Mouse (Mus musculus): ENCODE data around the gene Lin37. TPM values are rescaled to one million over a fixed set of nuclear protein-coding genes. Genes with fewer than 3 reads are reported as not detected.

The Lin37 gene
- polyA plus RNA-seq, 1 experiment from 2014 or later = 40.5 TPM

DNA sequence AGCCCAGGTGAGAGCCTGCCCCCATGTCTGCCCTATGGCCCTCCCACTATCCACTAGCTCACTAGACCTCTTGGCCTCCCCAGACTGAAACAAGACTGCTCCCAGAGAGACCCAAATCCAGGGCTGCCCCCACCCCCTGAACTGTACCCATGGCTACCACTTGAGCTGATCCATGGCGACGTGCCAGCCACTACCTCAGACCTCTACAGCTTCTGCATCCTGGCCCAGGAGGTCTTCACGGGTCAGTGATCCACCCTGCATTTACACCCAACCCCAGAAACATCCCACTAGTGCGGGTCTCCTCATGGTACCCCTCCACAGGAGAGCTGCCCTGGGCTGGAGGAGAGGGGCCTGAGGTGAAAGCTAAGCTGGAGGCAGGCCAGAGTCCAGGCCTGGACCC lies 39.2 kb downstream of the Lin37 start:
- Histone ChIP-seq H3K9ac (no peak overlapping the region), H3K9me3 (replicated peaks) (no peaks in the 10 kb centered on the region), H3K4me2 (no peak overlapping the region), H3K27ac (no peak overlapping the region), H3K4me3 (replicated peaks) (no peak overlapping the region), H3K36me3 (peaks cover 27% of the 10 kb centered on the region), H3K27me3 (no peaks in the 10 kb centered on the region), H3K4me1 (peaks cover 46% of the 10 kb centered on the region)
- WGBS = 47% methylated on average over 4 of the region's 4 CpGs
- ATAC-seq (replicated peaks; ENCODE audit: low FRiP score) = 0 out of 2 replicates have a peak, but pooled peaks have one; percentile 19

DNA sequence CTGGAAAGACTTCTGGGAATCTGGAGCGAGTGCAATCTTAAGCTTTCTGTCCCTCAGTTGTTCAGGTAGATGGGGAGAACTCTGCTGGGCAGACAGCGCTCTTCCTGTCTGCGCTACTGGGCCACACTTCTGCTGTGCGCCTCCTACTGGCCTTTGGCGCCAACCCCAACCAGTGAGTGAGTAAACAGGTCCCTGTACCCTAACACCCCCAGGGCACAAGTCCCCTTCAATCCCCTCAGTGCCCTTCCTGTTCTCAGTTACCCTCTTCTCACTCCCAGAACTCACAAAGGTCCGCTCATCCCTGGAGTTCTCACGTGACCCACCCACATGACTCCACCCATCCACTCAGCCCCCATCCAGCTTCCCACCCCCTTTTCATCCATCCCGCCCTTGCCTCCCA lies 41.3 kb downstream of the Lin37 start:
- Histone ChIP-seq H3K4me1 (peaks cover 36% of the 10 kb centered on the region), H3K9ac (no peak overlapping the region), H3K4me3 (replicated peaks) (no peak overlapping the region), H3K27me3 (no peaks in the 10 kb centered on the region), H3K36me3 (peaks cover 7% of the 10 kb centered on the region), H3K9me3 (replicated peaks) (no peaks in the 10 kb centered on the region), H3K27ac (no peak overlapping the region), H3K4me2 (no peak overlapping the region)
- WGBS = 49% methylated on average over 8 of the region's 8 CpGs
- ATAC-seq (replicated peaks; ENCODE audit: low FRiP score) = no peak

DNA sequence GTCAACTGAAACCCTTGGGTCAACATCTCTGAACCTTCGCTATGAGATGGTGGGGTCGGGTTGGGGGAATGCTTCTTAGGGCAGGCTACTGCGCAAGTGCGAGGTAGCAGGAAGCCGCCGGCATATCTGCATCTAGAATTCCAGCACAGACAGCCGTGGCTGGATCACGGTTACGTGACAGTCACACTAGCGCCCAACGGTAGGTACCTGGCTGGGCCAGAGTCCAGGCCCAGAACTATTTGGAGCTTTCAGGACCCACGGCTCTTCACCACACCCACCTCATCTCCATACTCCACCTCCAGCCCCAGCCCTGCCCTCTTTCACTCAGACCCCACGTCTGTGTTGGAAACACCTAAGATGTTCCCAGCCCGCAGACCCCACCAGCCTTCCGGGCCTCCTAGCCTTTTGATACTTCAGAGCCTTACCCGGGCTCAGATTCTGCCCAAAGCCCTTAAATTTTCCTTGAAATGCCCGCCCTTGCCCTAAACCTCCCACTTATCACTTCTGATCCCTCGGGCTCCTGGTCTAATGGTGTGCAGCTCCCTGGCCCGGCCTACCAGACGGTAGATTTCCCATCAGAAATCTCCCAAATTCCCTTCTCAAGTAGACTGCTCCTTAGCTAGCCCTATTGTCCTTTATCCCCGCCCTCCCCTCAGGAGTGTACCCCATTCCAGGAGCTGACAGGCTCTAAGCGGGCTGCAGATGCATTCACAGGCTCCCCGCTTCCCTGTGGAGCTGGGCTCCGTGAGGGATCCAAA lies 44.5 kb downstream of the Lin37 start:
- WGBS = 61% methylated on average over 24 of the region's 24 CpGs
- Histone ChIP-seq H3K4me2 (no peak overlapping the region), H3K4me3 (replicated peaks) (no peak overlapping the region), H3K27me3 (no peaks in the 10 kb centered on the region), H3K27ac (no peak overlapping the region), H3K36me3 (no peaks in the 10 kb centered on the region), H3K9me3 (replicated peaks) (no peaks in the 10 kb centered on the region), H3K9ac (no peak overlapping the region), H3K4me1 (peaks cover 5% of the 10 kb centered on the region)
- no peak for ATAC-seq (replicated peaks; ENCODE audit: low FRiP score)

DNA sequence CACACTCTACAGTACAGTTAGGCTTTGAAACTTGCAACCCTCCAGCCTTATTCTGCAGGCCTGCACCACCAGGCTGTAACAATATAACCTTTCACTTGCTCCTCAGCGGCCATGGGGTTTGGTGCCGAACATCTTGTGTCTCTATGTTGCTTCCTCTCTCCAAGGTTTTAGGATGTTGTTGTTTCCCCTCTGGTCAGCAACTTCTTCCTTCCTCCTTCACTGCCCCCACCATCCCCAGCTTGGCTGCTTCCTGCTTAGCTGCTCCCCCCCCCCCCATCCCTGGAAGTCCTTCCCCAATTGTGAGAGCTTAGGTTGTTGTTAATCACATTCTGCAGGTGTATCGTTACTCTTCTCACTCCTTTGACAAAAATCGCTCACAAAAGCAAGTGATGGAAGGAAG lies 51.6 kb downstream of the Lin37 start:
- Histone ChIP-seq H3K4me1 (no peaks in the 10 kb centered on the region), H3K27ac (no peak overlapping the region), H3K9me3 (replicated peaks) (no peaks in the 10 kb centered on the region), H3K9ac (no peak overlapping the region), H3K4me2 (no peak overlapping the region), H3K4me3 (replicated peaks) (no peak overlapping the region), H3K27me3 (0 out of 2 replicates have a peak, but pooled peaks cover 3% of the 10 kb centered on the region), H3K36me3 (no peaks in the 10 kb centered on the region)
- no peak for ATAC-seq (replicated peaks; ENCODE audit: low FRiP score)
- 64% methylated on average over 4 of the region's 4 CpGs for WGBS

Small RNA genes lying within 50 kb of the gene (microRNA-seq; reads per million reads assigned to microRNA genes)
- gene Gm38670 (1.3 reads per million), gene Mir3569 (0.44 reads per million)

Other genes with a start within 250 kb of the Lin37 start
- gene Syne4, start 245.0 kb downstream of the Lin37 start, polyA plus RNA-seq (2015; fragmentation: Nextera tagmentation; extraction: Ambion mirVana) = 88.2 and 97.7 TPM in 2 replicates
- 2.6 TPM in 1 of 2 replicates, not detected in the other for gene E130208F15Rik, start 238.1 kb downstream of the Lin37 start, polyA plus RNA-seq (2015; fragmentation: Nextera tagmentation; extraction: Ambion mirVana)
- 17.3 and 18.7 TPM in 2 replicates for gene Sdhaf1, start 235.9 kb downstream of the Lin37 start, polyA plus RNA-seq (2015; fragmentation: Nextera tagmentation; extraction: Ambion mirVana)
- 6.5 and 7.2 TPM in 2 replicates for gene Lrfn3, start 197.1 kb downstream of the Lin37 start, polyA plus RNA-seq (2015; fragmentation: Nextera tagmentation; extraction: Ambion mirVana)
- gene Tyrobp, start 146.1 kb downstream of the Lin37 start, polyA plus RNA-seq (2015; fragmentation: Nextera tagmentation; extraction: Ambion mirVana) = 33.8 and 37.9 TPM in 2 replicates
- gene Hcst, start 140.0 kb downstream of the Lin37 start, polyA plus RNA-seq (2015; fragmentation: Nextera tagmentation; extraction: Ambion mirVana) = 0.64 and 1.5 TPM in 2 replicates
- 1.3 and 2.0 TPM in 2 replicates for gene Nfkbid, start 138.1 kb downstream of the Lin37 start, polyA plus RNA-seq (2015; fragmentation: Nextera tagmentation; extraction: Ambion mirVana)
- gene Aplp1, start 114.3 kb downstream of the Lin37 start, polyA plus RNA-seq (2015; fragmentation: Nextera tagmentation; extraction: Ambion mirVana) = 24.1 and 28.6 TPM in 2 replicates
- gene Kirrel2, start 102.1 kb downstream of the Lin37 start, polyA plus RNA-seq (2015; fragmentation: Nextera tagmentation; extraction: Ambion mirVana) = 0.54 and 0.77 TPM in 2 replicates
- 3.6 and 4.8 TPM in 2 replicates for gene Nphs1, start 101.5 kb downstream of the Lin37 start, polyA plus RNA-seq (2015; fragmentation: Nextera tagmentation; extraction: Ambion mirVana)
- 12.8 and 14.4 TPM in 2 replicates for gene Prodh2, start 66.2 kb downstream of the Lin37 start, polyA plus RNA-seq (2015; fragmentation: Nextera tagmentation; extraction: Ambion mirVana)
- gene Arhgap33, start 24.8 kb downstream of the Lin37 start, polyA plus RNA-seq (2015; fragmentation: Nextera tagmentation; extraction: Ambion mirVana) = 11.7 and 16.0 TPM in 2 replicates
- gene Hspb6, start 7.7 kb downstream of the Lin37 start, polyA plus RNA-seq (2015; fragmentation: Nextera tagmentation; extraction: Ambion mirVana) = 12.8 and 20.1 TPM in 2 replicates
- 14.1 and 18.6 TPM in 2 replicates for gene Proser3, start 7.5 kb downstream of the Lin37 start, polyA plus RNA-seq (2015; fragmentation: Nextera tagmentation; extraction: Ambion mirVana)
- 94.8 and 102 TPM in 2 replicates for gene U2af1l4, start 3.5 kb upstream of the Lin37 start, polyA plus RNA-seq (2015; fragmentation: Nextera tagmentation; extraction: Ambion mirVana)
- 15.0 and 17.0 TPM in 2 replicates for gene Gm49396, start 3.5 kb upstream of the Lin37 start, polyA plus RNA-seq (2015; fragmentation: Nextera tagmentation; extraction: Ambion mirVana)
- gene Psenen, start 3.8 kb upstream of the Lin37 start, polyA plus RNA-seq (2015; fragmentation: Nextera tagmentation; extraction: Ambion mirVana) = 152 TPM in 2 replicates
- 3.8 and 6.0 TPM in 2 replicates for gene Igflr1, start 5.6 kb upstream of the Lin37 start, polyA plus RNA-seq (2015; fragmentation: Nextera tagmentation; extraction: Ambion mirVana)
- gene Kmt2b, start 28.9 kb upstream of the Lin37 start, polyA plus RNA-seq (2015; fragmentation: Nextera tagmentation; extraction: Ambion mirVana) = 6.7 and 10.9 TPM in 2 replicates
- gene Zbtb32, start 39.1 kb upstream of the Lin37 start, polyA plus RNA-seq (2015; fragmentation: Nextera tagmentation; extraction: Ambion mirVana) = 0.36 and 0.63 TPM in 2 replicates
- 3.6 and 5.3 TPM in 2 replicates for gene Upk1a, start 53.0 kb upstream of the Lin37 start, polyA plus RNA-seq (2015; fragmentation: Nextera tagmentation; extraction: Ambion mirVana)
- 1,049 and 1,131 TPM in 2 replicates for gene Cox6b1, start 66.3 kb upstream of the Lin37 start, polyA plus RNA-seq (2015; fragmentation: Nextera tagmentation; extraction: Ambion mirVana)
- gene Etv2, start 76.0 kb upstream of the Lin37 start, polyA plus RNA-seq (2015; fragmentation: Nextera tagmentation; extraction: Ambion mirVana) = not detected in 2 replicates
- 118 and 119 TPM in 2 replicates for gene Rbm42, start 90.5 kb upstream of the Lin37 start, polyA plus RNA-seq (2015; fragmentation: Nextera tagmentation; extraction: Ambion mirVana)
- 58.0 and 61.1 TPM in 2 replicates for gene Haus5, start 105.2 kb upstream of the Lin37 start, polyA plus RNA-seq (2015; fragmentation: Nextera tagmentation; extraction: Ambion mirVana)
- gene Pmis2, start 111.8 kb upstream of the Lin37 start, polyA plus RNA-seq (2015; fragmentation: Nextera tagmentation; extraction: Ambion mirVana) = not detected in 2 replicates
- 0.58 TPM in 1 of 2 replicates, not detected in the other for gene 2200002J24Rik, start 139.1 kb upstream of the Lin37 start, polyA plus RNA-seq (2015; fragmentation: Nextera tagmentation; extraction: Ambion mirVana)
- gene Atp4a, start 152.4 kb upstream of the Lin37 start, polyA plus RNA-seq (2015; fragmentation: Nextera tagmentation; extraction: Ambion mirVana) = 1.3 and 1.5 TPM in 2 replicates
- 180 and 192 TPM in 2 replicates for gene Tmem147, start 169.7 kb upstream of the Lin37 start, polyA plus RNA-seq (2015; fragmentation: Nextera tagmentation; extraction: Ambion mirVana)
- gene Gapdhs, start 183.8 kb upstream of the Lin37 start, polyA plus RNA-seq (2015; fragmentation: Nextera tagmentation; extraction: Ambion mirVana) = 0.35 and 0.68 TPM in 2 replicates
- 2.2 and 2.6 TPM in 2 replicates for gene Sbsn, start 191.6 kb upstream of the Lin37 start, polyA plus RNA-seq (2015; fragmentation: Nextera tagmentation; extraction: Ambion mirVana)
- 1.3 and 7.7 TPM in 2 replicates for gene Dmkn, start 203.9 kb upstream of the Lin37 start, polyA plus RNA-seq (2015; fragmentation: Nextera tagmentation; extraction: Ambion mirVana)
- 5.8 and 26.9 TPM in 2 replicates for gene Krtdap, start 228.1 kb upstream of the Lin37 start, polyA plus RNA-seq (2015; fragmentation: Nextera tagmentation; extraction: Ambion mirVana)